Mouse (Mus musculus) embryonic facial prominence, embryonic 13.5 days (tissue): Measurements from ENCODE around the gene Josd2. TPM values are rescaled to one million over a fixed set of nuclear protein-coding genes. Genes with fewer than 3 reads are reported as not detected.
A peak's percentile ranks its signal among the peaks of the same experiment; 100 is the strongest.

ENCODE experiments used
- ATAC-seq: fragments of 200-750 bp; cut with Nextera tagmentation; 2 replicates; pipeline ENCODE4 v1.8.0; 2017; ENCODE audit warnings: low read depth; ENCODE audit not compliant: insufficient number of reproducible peaks, insufficient read depth, low FRiP score, low TSS enrichment
- H3K27ac ChIP-seq: fragments of 300-500 bp; sonication (generic); 2 replicates; pipeline ENCODE4 v1.5.1; 2015; ENCODE audit warnings: moderate library complexity, mild to moderate bottlenecking, inconsistent platforms
- H3K27me3 ChIP-seq: fragments of 300-500 bp; sonication (generic); 2 replicates; pipeline ENCODE4 v1.6.1; 2015; ENCODE audit warnings: mild to moderate bottlenecking, inconsistent platforms
- H3K36me3 ChIP-seq: fragments of 300-500 bp; sonication (generic); 2 replicates; pipeline ENCODE4 v1.6.1; 2015; ENCODE audit warnings: mild to moderate bottlenecking, inconsistent platforms
- H3K4me1 ChIP-seq: fragments of 300-500 bp; sonication (generic); 2 replicates; pipeline ENCODE4 v1.6.1; 2015; ENCODE audit warnings: inconsistent platforms
- H3K4me2 ChIP-seq: fragments of 300-500 bp; sonication (generic); 2 replicates; pipeline ENCODE4 v1.6.1; 2015; ENCODE audit warnings: moderate library complexity, mild to moderate bottlenecking, inconsistent platforms
- H3K4me3 ChIP-seq: fragments of 300-500 bp; sonication (generic); 2 replicates; pipeline ENCODE4 v1.5.1; 2015; ENCODE audit warnings: mild to moderate bottlenecking, inconsistent platforms
- H3K9ac ChIP-seq: fragments of 300-500 bp; sonication (generic); 2 replicates; pipeline ENCODE4 v1.6.1; 2015; ENCODE audit warnings: mild to moderate bottlenecking, inconsistent platforms
- H3K9me3 ChIP-seq: fragments of 300-500 bp; sonication (generic); 2 replicates; pipeline ENCODE4 v1.6.1; 2016; ENCODE audit warnings: inconsistent platforms
- WGBS: fragments of 180-500 bp; shearing (Covaris S2); methylation state at CpG from one replicate; pipeline ENCODE4 v1.1.7; 2015; ENCODE audit warnings: mixed read lengths; 5-methylcytosine and 5-hydroxymethylcytosine counted together
- polyA plus RNA-seq: library from polyadenylated mRNA; unstranded; fragments of >200 nt; fragmentation: Nextera tagmentation; extraction: Ambion mirVana; gene quantifications from 2 replicates; pipeline ENCODE4 v1.2.1, GENCODE M21; 2015

Josd2 gene
- polyA plus RNA-seq, 1 experiment from 2014 or later = 93.6 TPM

DNA sequence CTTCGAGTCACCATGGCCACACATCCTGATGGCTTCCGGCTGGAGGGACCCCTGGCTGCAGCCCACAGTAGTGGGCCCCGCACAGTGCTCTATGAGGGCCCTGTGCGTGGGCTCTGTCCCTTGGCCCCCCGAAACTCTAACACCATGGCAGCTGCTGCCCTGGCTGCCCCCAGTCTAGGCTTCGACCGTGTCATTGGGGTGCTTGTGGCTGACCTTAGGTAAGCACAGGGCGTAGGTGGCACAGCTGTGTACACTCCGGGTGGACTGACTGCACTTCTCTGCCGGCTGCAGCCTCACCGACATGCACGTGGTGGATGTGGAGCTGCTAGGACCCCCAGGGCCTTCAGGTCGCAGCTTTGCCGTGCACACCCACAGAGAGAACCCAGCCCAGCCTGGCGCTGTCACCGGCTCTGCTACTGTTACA, 880 bp upstream of the Josd2 start:
- Histone ChIP-seq H3K4me3 (no peak overlapping the region), H3K4me2 (peak overlapping the region; percentile 65)

DNA sequence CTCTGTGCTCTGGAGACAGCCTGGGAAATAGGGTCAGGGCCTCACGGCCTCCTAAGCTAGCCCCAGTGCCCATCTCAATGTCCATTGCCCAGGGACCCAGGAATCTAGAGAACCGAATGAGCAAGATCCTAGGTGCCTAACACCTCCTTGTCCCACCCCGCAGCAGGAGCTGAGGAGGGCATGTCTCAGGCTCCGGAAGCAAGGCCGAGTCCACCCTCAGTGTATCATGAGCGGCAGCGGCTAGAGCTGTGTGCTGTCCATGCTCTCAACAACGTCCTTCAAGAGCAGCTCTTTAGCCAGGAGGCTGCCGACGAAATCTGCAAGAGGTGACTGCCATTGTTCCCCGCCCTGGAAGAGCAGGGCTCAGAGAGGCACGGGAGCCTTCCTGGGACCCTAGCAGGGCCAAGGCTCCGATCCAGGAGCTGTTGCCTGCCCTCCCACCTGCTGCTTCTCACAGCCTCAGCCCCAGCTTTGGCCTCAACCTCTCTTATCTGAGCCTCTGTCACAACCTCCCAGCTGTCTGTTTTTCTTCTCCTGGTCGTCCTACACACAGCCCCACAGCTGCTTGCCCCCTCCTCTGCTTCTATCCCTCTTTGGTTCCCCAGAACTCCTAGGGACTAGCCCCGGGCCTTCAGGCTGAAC, 985 bp downstream of the Josd2 start:
- Histone ChIP-seq H3K9ac (peak overlapping the region; percentile 84), H3K36me3 (no peaks in the 10 kb centered on the region), H3K4me2 (peak overlapping the region; percentile 65), H3K4me1 (peaks cover 27% of the 10 kb centered on the region), H3K9me3 (no peaks in the 10 kb centered on the region), H3K4me3 (peak overlapping the region; percentile 74), H3K27ac (no peak overlapping the region), H3K27me3 (peaks cover 26% of the 10 kb centered on the region)
- 75% methylated on average over 15 of the region's 15 CpGs for WGBS
- ATAC-seq = no peak

More for the DNA sequence above, 880 bp upstream of the Josd2 start:
- Histone ChIP-seq H3K27me3 (peaks cover 34% of the 10 kb centered on the region), H3K4me1 (peaks cover 30% of the 10 kb centered on the region), H3K9ac (peak overlapping the region; percentile 27; the same call in 1 of the 2 replicates), H3K27ac (no peak overlapping the region), H3K9me3 (no peaks in the 10 kb centered on the region), H3K36me3 (peaks cover 9% of the 10 kb centered on the region)
- no peak for ATAC-seq
- WGBS = 82% methylated on average over 16 of the region's 16 CpGs

DNA sequence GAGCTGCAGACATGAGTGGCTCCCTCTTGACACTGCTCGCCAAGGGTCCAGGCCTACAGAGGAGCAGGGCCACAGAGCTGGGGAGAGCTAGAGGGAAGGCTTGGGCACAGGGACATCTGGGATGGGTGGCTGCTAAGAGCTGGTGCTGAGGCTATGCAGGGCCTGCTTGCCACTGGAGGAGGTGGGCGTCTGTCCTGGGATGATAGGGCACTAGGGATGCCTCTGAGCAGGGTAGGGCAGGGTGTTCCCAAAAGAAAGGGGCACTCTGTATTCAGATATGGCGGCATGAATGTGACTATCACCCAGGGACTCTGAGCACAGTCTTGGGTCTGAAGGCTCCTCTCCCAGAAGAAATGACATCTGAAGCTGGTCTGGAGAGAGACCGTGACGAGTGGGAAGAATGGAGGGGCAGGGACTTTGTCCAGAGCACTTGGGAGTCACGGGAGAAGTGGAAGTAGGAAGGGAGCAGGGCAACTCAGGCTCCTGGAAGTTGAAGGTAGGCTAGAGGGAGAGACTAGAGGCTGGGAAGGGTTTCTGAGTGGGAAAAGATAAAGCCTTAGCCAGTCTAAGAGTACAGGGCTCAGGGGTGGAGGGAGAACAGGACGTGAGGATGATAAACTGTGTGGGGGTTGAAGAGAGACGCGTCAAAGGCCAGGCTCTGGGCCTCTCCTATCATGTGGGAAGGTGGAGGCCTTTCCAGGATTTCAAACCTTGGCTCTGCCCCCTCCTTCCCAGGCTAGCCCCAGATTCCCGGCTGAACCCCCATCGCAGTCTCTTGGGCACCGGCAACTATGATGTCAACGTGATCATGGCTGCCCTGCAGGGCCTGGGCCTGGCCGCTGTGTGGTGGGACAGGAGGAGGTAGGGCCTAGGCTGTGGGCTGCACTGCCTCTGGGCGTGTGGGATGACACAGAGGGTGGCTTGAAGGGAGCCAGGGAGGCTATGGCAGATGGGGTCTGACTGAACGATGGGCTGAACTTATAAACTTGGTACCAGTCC, 2.2 kb downstream of the Josd2 start:
- Histone ChIP-seq H3K4me2 (no peak overlapping the region), H3K27ac (no peak overlapping the region), H3K27me3 (peaks cover 25% of the 10 kb centered on the region), H3K36me3 (no peaks in the 10 kb centered on the region), H3K9me3 (no peaks in the 10 kb centered on the region), H3K4me1 (peaks cover 35% of the 10 kb centered on the region), H3K4me3 (no peak overlapping the region), H3K9ac (no peak overlapping the region)
- WGBS = 88% methylated on average over 16 of the region's 16 CpGs
- ATAC-seq = no peak

DNA sequence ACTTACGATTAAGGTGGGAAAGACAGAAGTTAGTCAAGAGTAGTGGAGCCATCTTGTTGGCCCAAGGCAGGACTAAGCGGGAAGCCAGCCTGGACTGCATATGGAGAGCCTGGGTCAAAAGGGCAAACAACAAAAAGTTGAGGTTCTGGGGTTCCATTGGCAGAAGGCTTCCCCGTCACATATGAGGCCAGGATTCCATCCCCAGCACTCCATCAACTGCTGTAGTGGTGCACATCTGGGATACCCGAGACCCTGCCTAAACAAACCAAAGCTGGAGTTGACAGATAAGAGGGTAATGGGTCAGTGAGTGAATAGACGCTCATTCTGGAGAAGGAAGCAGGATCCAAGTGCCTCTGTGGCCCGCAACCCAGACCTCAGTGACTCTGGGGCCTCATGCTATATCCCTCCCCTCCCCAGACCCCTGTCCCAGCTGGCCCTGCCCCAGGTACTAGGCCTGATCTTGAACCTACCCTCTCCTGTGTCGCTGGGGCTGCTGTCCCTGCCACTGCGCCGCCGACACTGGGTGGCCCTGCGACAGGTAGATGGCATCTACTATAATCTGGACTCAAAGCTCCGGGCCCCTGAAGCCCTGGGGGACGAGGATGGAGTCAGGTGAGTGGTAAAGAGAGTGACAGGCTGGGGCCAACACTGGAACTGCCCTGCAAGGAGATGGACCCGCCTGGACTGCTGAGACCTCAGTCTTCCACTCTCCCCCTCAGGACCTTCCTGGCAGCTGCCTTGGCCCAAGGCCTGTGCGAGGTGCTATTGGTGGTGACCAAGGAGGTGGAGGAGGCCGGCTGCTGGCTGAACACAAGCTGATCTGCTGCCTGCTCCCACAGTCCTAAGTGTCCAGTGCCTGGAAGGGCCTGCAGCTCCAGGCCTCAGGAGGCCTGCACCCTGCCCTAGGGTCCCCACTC, 3.2 kb downstream of the Josd2 start:
- H3K4me1 ChIP-seq = peaks cover 40% of the 10 kb centered on the region

DNA sequence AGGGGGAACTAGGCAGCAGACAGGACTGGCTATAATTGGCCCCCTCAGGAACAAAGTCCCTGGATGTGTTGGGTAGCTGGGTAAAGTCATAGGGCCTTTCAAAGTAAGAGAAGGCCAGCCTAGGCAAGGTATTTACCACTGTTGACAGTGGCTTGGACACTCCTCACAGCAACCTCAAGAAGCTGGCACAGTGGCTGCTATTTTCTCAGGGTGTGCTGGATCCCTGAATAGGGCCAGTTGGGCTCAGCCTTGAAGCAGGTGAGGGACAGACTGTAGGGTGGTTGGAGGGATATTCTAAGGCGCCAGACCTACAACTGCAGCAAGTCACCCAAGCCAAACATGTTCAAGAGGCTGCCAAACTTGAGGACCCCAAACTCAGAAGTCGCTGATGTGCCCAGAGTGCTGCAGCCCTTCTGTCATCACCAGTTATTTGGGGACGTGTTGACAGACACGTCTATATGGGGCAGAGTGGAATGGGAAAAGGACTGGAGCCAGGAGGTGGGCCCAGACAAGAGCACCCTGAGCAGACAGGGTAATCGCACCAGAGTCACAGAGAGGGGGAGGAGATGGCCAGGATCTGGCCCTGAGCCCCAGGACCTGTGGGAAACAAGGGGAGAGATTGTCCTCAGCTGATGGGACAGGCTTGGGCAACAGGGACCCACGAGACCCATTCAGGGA, 4.2 kb downstream of the Josd2 start:
- H3K27me3 ChIP-seq = peaks cover 41% of the 10 kb centered on the region
- 40% methylated on average over 6 of the region's 6 CpGs for WGBS
- H3K36me3 ChIP-seq = no peaks in the 10 kb centered on the region
- peaks cover 34% of the 10 kb centered on the region for H3K4me1 ChIP-seq
- ATAC-seq = no peak
- H3K9ac ChIP-seq = no peak overlapping the region
- H3K27ac ChIP-seq = no peak overlapping the region
- no peak overlapping the region for H3K4me3 ChIP-seq
- no peaks in the 10 kb centered on the region for H3K9me3 ChIP-seq
- H3K4me2 ChIP-seq = no peak overlapping the region

More for the DNA sequence above, 3.2 kb downstream of the Josd2 start:
- Histone ChIP-seq H3K9ac (no peak overlapping the region), H3K27ac (no peak overlapping the region), H3K4me3 (no peak overlapping the region), H3K4me2 (no peak overlapping the region), H3K9me3 (no peaks in the 10 kb centered on the region), H3K27me3 (peaks cover 31% of the 10 kb centered on the region), H3K36me3 (no peaks in the 10 kb centered on the region)
- 84% methylated on average over 16 of the region's 16 CpGs for WGBS
- no peak for ATAC-seq

DNA sequence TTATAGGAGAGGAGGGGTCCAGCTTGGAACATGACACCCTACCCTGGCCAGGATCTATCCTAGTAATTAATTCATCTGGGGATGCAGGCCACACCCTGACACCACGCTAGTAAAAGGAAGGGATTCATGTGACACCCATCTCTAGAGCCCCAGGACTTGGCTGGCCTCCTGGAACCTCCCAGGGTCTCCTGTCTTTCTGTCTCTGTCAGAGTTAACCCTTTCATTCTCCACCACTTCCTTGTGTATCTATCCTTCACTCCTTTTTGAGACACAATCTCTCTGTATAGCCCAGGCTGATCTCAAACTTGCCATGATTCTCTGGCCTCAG, 4.7 kb downstream of the Josd2 start:
- H3K4me1 ChIP-seq = peaks cover 29% of the 10 kb centered on the region
- no peak overlapping the region for H3K4me2 ChIP-seq
- H3K36me3 ChIP-seq = no peaks in the 10 kb centered on the region
- no peak overlapping the region for H3K4me3 ChIP-seq
- H3K9me3 ChIP-seq = no peaks in the 10 kb centered on the region
- H3K9ac ChIP-seq = no peak overlapping the region
- 0% methylated on average over 1 of the region's 1 CpGs for WGBS
- H3K27me3 ChIP-seq = peaks cover 45% of the 10 kb centered on the region
- no peak overlapping the region for H3K27ac ChIP-seq
- no peak for ATAC-seq

DNA sequence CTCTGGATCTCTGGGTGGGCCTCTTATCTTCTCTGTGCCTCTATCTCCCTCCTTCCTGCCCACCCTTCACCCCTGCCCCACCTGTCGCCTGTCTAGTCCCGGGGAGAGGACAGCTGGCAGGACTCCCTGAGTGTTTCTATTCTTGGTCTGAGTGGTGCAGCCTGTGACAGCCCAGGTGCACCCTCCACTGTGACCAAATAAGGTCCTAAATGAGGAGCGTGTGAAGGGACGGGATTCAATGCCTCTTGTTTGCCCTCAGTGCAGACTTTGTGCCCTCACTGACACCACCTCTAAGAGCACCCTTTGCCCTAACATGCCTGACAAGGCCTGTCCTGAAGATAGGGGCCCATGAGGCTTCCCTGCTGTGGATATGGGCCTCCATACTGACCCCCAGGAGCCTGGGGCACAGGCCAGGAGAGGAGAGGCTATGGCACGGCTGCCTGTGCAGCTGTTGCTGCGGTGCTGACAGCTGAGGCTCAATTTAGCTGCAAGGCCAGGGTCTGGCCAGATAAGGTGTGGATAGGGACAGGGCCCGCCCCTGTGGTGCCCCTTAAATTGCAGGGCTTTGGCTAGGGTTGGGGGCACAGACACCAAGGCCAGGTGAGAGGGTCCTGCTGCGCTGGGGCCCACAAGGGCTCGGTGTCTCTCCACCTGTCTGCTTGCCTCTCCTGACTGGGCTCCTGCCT, 5.3 kb downstream of the Josd2 start:
- Histone ChIP-seq H3K9ac (peak overlapping the region; percentile 36; the same call in 1 of the 2 replicates), H3K9me3 (no peaks in the 10 kb centered on the region), H3K4me1 (peaks cover 28% of the 10 kb centered on the region), H3K4me3 (no peak overlapping the region), H3K36me3 (no peaks in the 10 kb centered on the region), H3K27me3 (peaks cover 51% of the 10 kb centered on the region), H3K27ac (no peak overlapping the region), H3K4me2 (no peak overlapping the region)
- no peak for ATAC-seq
- 53% methylated on average over 9 of the region's 9 CpGs for WGBS

DNA sequence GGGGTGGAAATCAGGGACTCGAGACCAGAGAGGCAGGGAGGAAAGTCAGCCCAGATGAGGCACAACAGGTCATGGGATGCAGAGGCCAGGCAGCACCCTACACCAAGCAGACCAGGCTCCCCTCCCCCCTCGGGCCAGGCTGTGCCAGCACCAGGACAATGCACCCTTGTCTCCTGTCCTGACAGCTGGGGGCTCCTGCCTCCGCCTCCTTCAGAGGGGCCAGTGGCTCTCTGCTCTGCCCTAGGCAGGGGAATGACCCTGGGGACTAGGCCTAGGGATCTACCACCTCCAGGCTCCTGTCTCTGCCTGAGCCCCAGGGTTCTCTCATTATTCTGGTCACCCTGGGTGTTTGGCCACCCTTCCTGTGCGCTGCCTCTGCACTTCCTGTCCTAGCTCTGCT, 6.6 kb downstream of the Josd2 start:
- peaks cover 63% of the 10 kb centered on the region for H3K27me3 ChIP-seq
- peak; percentile 16; the same call in 1 of the 2 replicates for ATAC-seq

DNA sequence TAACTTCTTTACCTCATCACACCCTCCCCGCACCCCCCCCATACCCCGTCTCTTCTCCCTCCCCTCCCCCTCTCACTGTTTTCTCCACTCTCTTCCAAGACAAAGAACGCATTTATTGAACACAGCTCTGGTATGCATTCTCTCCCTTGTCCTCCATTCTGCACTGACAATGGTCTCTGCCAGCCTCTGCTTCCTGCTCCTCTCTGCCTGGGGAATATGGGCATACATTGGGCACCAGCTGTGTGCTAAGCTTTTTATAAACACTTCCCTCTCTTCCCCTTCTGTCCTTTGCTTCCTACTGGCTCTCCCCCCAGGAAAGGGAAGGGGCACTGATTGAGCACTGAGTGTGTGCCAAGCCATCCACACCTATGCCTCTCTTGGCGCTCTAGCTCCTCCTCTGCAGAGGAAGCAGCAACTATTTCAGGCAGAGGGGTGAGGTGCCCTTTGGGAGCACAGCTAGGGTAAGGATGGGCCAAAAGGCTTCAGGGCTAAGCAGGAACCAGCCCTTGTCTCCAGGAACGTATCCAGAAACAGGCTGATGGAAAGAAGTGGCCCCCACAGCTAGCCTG, 7.3 kb downstream of the Josd2 start:
- no peak for ATAC-seq
- Histone ChIP-seq H3K27ac (no peak overlapping the region), H3K4me1 (peaks cover 20% of the 10 kb centered on the region), H3K36me3 (no peaks in the 10 kb centered on the region), H3K4me3 (no peak overlapping the region), H3K27me3 (peaks cover 70% of the 10 kb centered on the region), H3K4me2 (0 out of 2 replicates have a peak overlapping the region, but pooled peaks have one; percentile 1), H3K9me3 (no peaks in the 10 kb centered on the region), H3K9ac (no peak overlapping the region)
- WGBS = 31% methylated on average over 5 of the region's 5 CpGs

More for the DNA sequence above, 6.6 kb downstream of the Josd2 start:
- H3K4me1 ChIP-seq = peaks cover 20% of the 10 kb centered on the region
- H3K4me2 ChIP-seq = no peak overlapping the region
- H3K4me3 ChIP-seq = no peak overlapping the region
- no peaks in the 10 kb centered on the region for H3K9me3 ChIP-seq
- WGBS = 8% methylated on average over 4 of the region's 4 CpGs
- H3K27ac ChIP-seq = 0 out of 2 replicates have a peak overlapping the region, but pooled peaks have one; percentile 16
- peak overlapping the region; percentile 46; the same call in 1 of the 2 replicates for H3K9ac ChIP-seq
- H3K36me3 ChIP-seq = no peaks in the 10 kb centered on the region

DNA sequence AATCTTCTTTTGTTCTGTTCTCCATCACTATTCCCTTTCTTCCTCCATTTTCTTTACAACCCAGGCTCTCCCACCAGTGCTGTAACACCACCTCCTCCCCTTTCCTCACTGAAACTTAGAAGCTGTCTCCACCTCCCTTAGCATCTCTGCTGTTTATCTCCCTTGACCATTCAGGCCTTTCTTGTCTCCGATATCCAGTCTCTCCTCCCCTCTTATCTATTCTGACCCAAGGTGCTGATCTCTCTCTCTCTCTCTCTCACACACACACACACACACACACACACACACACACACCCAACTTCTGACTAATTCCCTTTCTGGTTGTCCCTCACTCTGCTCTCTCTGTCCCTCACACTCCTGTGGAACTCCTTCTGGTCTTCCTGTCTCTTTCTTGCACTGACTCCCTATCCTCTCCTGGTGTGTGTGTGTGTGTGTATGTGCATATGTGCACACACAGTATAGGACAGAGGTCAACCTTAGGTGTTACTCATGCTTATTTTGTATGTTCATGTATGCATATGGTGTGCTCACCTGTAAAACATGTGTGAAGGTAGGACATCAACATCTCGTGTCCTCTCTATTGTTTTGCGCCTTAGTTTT, 15.2 kb downstream of the Josd2 start:
- no peak overlapping the region for H3K27ac ChIP-seq
- H3K9ac ChIP-seq = no peak overlapping the region; the same call in 1 of the 2 replicates
- H3K4me1 ChIP-seq = no peaks in the 10 kb centered on the region
- H3K36me3 ChIP-seq = no peaks in the 10 kb centered on the region
- H3K27me3 ChIP-seq = peaks cover 48% of the 10 kb centered on the region
- H3K4me2 ChIP-seq = no peak overlapping the region
- no peak overlapping the region for H3K4me3 ChIP-seq
- 72% methylated on average over 3 of the region's 3 CpGs for WGBS
- ATAC-seq = no peak
- no peaks in the 10 kb centered on the region for H3K9me3 ChIP-seq
